Mouse (Mus musculus): ENCODE measurements around the gene Acvr1c. TPM values are rescaled to one million over a fixed set of nuclear protein-coding genes. Genes with fewer than 3 reads are reported as not detected.

The Acvr1c gene
- polyA plus RNA-seq, 1 experiment from 2014 or later: not detected

- Histone ChIP-seq H3K9me3 (ENCODE audit: control insufficient read depth, low read length) (no peaks in the 10 kb centered on the region), H3K9ac (ENCODE audit: low read length) (no peak overlapping the region), H3K4me2 (ENCODE audit: low read depth, severe bottlenecking) (no peak overlapping the region), H3K4me3 (ENCODE audit: low read depth, low read length) (no peak overlapping the region), H3K27me3 (ENCODE audit: control insufficient read depth, insufficient read depth, low read length) (no peaks in the 10 kb centered on the region), H3K27ac (replicated peaks; ENCODE audit: low read depth, low read length) (no peak overlapping the region), H3K4me1 (ENCODE audit: control insufficient read depth, insufficient read depth, low read length) (no peaks in the 10 kb centered on the region), H3K36me3 (ENCODE audit: control insufficient read depth, insufficient read depth, low read length) (no peaks in the 10 kb centered on the region)
- no peak for DNase-seq (ENCODE audit: low spot score)
- no peak for ATAC-seq (ENCODE audit: insufficient number of reproducible peaks, low FRiP score, low TSS enrichment, low read depth)
- 87% methylated on average over 4 of the region's 4 CpGs for WGBS
Observed at GRCm38 (mm10) chr2:58240639-58241038, 117.1 kb downstream of the Acvr1c start.

GRCm38 (mm10) chr2:58237487-58237886 lies 120.2 kb downstream of the Acvr1c start:
- H3K27ac ChIP-seq (replicated peaks; ENCODE audit: low read depth, low read length): no peak overlapping the region
- no peak for ATAC-seq (ENCODE audit: insufficient number of reproducible peaks, low FRiP score, low TSS enrichment, low read depth)
- 76% methylated on average over 2 of the region's 2 CpGs for WGBS
- H3K9me3 ChIP-seq (ENCODE audit: control insufficient read depth, low read length): no peaks in the 10 kb centered on the region
- H3K27me3 ChIP-seq (ENCODE audit: control insufficient read depth, insufficient read depth, low read length): no peaks in the 10 kb centered on the region
- no peaks in the 10 kb centered on the region for H3K4me1 ChIP-seq (ENCODE audit: control insufficient read depth, insufficient read depth, low read length)
- H3K36me3 ChIP-seq (ENCODE audit: control insufficient read depth, insufficient read depth, low read length): no peaks in the 10 kb centered on the region
- no peak overlapping the region for H3K4me3 ChIP-seq (ENCODE audit: low read depth, low read length)
- no peak overlapping the region for H3K9ac ChIP-seq (ENCODE audit: low read length)
- H3K4me2 ChIP-seq (ENCODE audit: low read depth, severe bottlenecking): no peak overlapping the region
- no peak for DNase-seq (ENCODE audit: low spot score)

Other genes with a start within 250 kb of the Acvr1c start
- gene Cytip, start 162.4 kb downstream of the Acvr1c start, polyA plus RNA-seq (2014; fragmentation: Nextera tagmentation; extraction: Ambion mirVana): 0.23 and 0.27 TPM in 2 replicates
- not detected in 2 replicates for gene Gm17409, start 112.2 kb upstream of the Acvr1c start, polyA plus RNA-seq (2014; fragmentation: Nextera tagmentation; extraction: Ambion mirVana)
- gene Acvr1, start 209.3 kb upstream of the Acvr1c start, polyA plus RNA-seq (2014; fragmentation: Nextera tagmentation; extraction: Ambion mirVana): 5.8 and 7.7 TPM in 2 replicates
- gene Upp2, start 209.4 kb upstream of the Acvr1c start, polyA plus RNA-seq (2014; fragmentation: Nextera tagmentation; extraction: Ambion mirVana): 9.3 and 10.5 TPM in 2 replicates

All from limb, embryonic 11.5 days (tissue).